Comparison of ENCODE assay signal across 34 mouse cellular contexts in the genomic region with DNA sequence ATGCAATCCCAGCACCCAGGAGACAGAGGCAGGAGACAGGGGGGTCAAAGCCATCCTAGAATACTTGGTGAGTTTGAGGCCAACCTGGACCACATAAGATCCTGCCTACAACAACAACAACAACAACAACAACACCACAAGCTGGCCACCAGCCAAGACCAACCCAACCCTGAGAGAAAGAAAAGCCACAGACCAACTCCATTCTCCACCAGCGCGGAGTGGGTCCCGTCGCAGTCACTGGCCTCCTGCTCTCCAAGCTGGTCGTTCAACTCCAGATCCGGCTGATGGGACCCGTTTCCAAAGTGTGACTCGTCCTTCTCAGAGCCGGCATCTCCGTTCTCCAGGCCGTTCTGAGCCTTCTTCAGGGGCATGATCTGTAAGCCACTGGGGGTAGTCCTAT.
"Had no signal": no experiment of that assay in that cellular context is flagged by ENCODE, and none has a peak within 500 bp of the region (broad histone marks: within the 10 kb centered on the region; RNA-seq: fewer than 3 reads in every experiment).

No protein-coding gene starts in this region.

- H3K27me3 ChIP-seq: heart, embryonic 15.5 days; hindbrain, embryonic 12.5 days; hindbrain, embryonic 13.5 days; hindbrain, embryonic 15.5 days; intestine, embryonic 15.5 days; kidney, embryonic 15.5 days had no signal

- H3K4me1 ChIP-seq: heart, embryonic 15.5 days; kidney, embryonic 15.5 days had no signal

- H3K9ac ChIP-seq: heart, embryonic 13.5 days; heart, embryonic 15.5 days; hindbrain, embryonic 12.5 days; hindbrain, embryonic 13.5 days; hindbrain, embryonic 14.5 days; hindbrain, embryonic 15.5 days; intestine, embryonic 15.5 days; kidney, embryonic 15.5 days had no signal

- H3K36me3 ChIP-seq: heart, embryonic 10.5 days; heart, embryonic 15.5 days; hindbrain, embryonic 12.5 days; hindbrain, embryonic 15.5 days; intestine, embryonic 15.5 days had no signal

- H3K9me3 ChIP-seq: heart, embryonic 10.5 days; heart, embryonic 13.5 days; heart, embryonic 15.5 days; hindbrain, embryonic 10.5 days; hindbrain, embryonic 12.5 days; hindbrain, embryonic 13.5 days; hindbrain, embryonic 15.5 days; intestine, embryonic 15.5 days; kidney, embryonic 15.5 days had no signal

- H3K4me2 ChIP-seq: heart, embryonic 11.5 days; heart, embryonic 13.5 days; heart, embryonic 15.5 days; hindbrain, embryonic 12.5 days; hindbrain, embryonic 13.5 days; hindbrain, embryonic 14.5 days; hindbrain, embryonic 15.5 days; intestine, embryonic 15.5 days; kidney, embryonic 15.5 days had no signal

- H3K4me3 ChIP-seq: heart, embryonic 10.5 days; heart, embryonic 13.5 days; heart, embryonic 15.5 days; hindbrain, embryonic 10.5 days; hindbrain, embryonic 12.5 days; hindbrain, embryonic 13.5 days; hindbrain, embryonic 15.5 days; intestine, embryonic 15.5 days; kidney, embryonic 15.5 days; layer of hippocampus, adult 2 months had no signal

- DNase-seq: heart, postnatal 10 days; heart, postnatal 14 days; heart, postnatal 36 days; heart, postnatal 4 days; kidney, adult 11 months; kidney, adult 18-20 months; kidney, adult 2 months; kidney, adult 8-10 months; kidney, adult 9 months; kidney, postnatal 10 days; kidney, postnatal 14 days; kidney, postnatal 25 days; kidney, postnatal 36 days; kidney, postnatal 4 days; layer of hippocampus, adult 9-11 months; layer of hippocampus, postnatal 36 days had no signal

- H3K27ac ChIP-seq: heart, embryonic 10.5 days; heart, embryonic 13.5 days; heart, embryonic 15.5 days; hindbrain, embryonic 10.5 days; hindbrain, embryonic 12.5 days; hindbrain, embryonic 13.5 days; hindbrain, embryonic 14.5 days; hindbrain, embryonic 15.5 days; hindbrain, postnatal 0 days; intestine, embryonic 15.5 days; kidney, embryonic 15.5 days; kidney, postnatal 0 days; layer of hippocampus, adult 2 months had no signal

- ATAC-seq: hindbrain, embryonic 16.5 days; hindbrain, postnatal 0 days; inflammation-experienced regulatory T-cells, adult 6 months; intestine, embryonic 15.5 days; intestine, embryonic 16.5 days; intestine, postnatal 0 days had no signal
